Mouse (Mus musculus) spleen, adult 2 months (tissue): ENCODE measurements around the gene Fndc3b.

Source experiments
- CTCF ChIP-seq: fragments of 200-500 bp; IDR thresholded peaks from 2 replicates; pipeline ENCODE4 v1.5.1; 2011; ENCODE audit warnings: mild to moderate bottlenecking, inconsistent platforms; ENCODE audit not compliant: insufficient read depth, insufficient read length, insufficient replicate concordance; ENCODE audit errors: extremely low read depth
- POLR2A ChIP-seq: fragments of 200-500 bp; IDR thresholded peaks from 2 replicates; pipeline ENCODE4 v1.6.1; 2011; ENCODE audit warnings: low read depth, low read length, inconsistent platforms

DNA sequence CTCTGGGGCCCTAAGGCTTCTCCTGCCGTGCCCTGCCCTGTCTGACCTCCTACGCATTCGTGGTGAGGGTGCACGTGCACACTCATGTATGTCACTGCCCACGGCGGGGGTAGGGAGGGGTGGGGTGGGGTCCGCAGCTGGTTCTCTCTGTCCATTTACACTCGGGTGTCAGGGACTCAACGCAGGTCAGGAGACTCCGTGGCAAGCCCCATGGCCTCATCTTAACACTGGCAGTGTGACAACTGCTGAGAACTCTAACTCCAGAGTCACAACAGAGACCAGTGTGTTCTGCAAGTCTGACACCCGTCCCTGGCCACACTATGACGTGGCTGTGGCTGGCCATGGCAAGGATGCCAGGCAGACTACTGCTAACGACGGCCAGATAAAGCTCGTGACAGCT lies 248.2 kb downstream of the Fndc3b start:
- TF ChIP-seq POLR2A (no peak), CTCF (no peak)
